Mouse (Mus musculus): ENCODE measurements around the gene St6galnac1. TPM values are rescaled to one million over a fixed set of nuclear protein-coding genes. Genes with fewer than 3 reads are reported as not detected.

The St6galnac1 gene
- polyA plus RNA-seq, 1 experiment from 2014 or later = 0.12 TPM

DNA sequence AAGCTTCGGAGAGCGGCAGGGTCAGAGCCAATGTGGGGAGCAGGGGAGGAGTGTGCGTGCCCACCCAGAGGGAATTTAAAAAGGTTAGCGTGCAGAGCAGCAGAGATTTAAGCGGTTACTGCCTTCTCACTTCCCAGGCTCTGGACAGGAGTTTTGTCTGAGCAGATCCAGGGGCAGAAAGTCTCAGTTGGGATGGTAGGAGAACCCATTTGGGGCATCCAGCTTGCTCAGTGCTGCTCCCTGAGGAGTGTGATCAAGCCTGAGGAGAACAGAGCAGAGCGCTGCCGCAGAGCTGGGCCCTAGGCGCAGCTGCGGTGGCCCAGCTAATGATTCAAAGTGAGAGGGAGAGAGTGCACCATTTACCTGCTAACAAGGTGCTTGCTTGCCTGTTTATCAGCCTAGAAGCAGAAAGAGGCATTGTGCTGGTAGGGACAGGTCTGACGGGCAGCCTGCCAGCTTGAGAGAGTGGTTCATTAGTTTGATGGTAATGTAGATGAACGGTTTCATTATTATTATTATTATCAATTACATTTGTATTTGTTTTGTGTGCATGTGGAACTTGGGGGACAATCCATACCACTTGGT is 33.6 kb upstream of the St6galnac1 start:
- Histone ChIP-seq H3K9ac (ENCODE audit: low read depth, low read length) (no peak overlapping the region), H3K27ac (ENCODE audit: low read depth, low read length) (no peak overlapping the region), H3K36me3 (ENCODE audit: control insufficient read depth, insufficient read depth) (peaks cover 18% of the 10 kb centered on the region), H3K9me3 (ENCODE audit: control insufficient read depth) (no peaks in the 10 kb centered on the region), H3K4me2 (replicated peaks; ENCODE audit: low read depth) (no peak overlapping the region), H3K4me1 (replicated peaks; ENCODE audit: control insufficient read depth, insufficient read depth, low read length) (0 out of 2 replicates have a peak, but pooled peaks cover under 1% of the 10 kb centered on the region), H3K4me3 (ENCODE audit: low read depth, low read length) (no peak overlapping the region), H3K27me3 (replicated peaks; ENCODE audit: control insufficient read depth, insufficient read depth, low read length) (no peaks in the 10 kb centered on the region)
- WGBS = 91% methylated on average over 11 of the region's 11 CpGs
- no peak for ATAC-seq
- TF ChIP-seq CTCF (IDR thresholded peaks at IDR 0.05; ENCODE audit: low read depth) = no peak

DNA sequence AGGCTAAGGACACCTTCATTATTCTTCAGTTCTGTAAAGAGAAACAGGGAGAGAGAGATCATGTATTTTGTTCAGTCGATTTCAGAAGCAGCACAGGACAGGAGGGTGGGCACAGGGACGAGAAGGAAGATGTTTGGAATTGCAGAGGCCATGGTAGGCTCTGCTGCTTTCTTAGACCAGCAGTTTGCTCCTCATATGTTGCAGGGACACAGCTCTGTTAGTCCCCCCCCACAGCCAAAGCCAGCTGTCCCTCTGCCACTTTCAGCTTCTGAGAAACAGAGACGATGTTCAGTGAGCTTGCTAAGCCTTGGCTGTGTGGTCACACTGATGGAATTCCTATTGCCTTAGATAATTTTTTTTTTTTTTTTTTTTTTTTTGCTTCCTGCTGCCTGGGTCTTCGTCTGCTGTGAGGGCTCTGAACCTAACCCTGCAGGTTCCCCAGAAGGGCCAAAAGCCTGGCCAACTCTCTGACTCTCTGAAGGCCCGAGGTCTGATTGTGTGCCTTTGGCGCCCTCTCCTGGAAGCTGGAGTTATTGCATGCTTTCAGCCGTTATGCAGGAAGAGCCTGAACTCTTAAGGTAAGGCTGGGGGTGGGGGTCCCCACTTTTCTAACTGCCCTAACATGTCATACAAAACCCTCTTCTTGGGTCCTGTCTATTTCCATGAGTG is 32.8 kb upstream of the St6galnac1 start:
- Histone ChIP-seq H3K4me3 (ENCODE audit: low read depth, low read length) (no peak overlapping the region), H3K4me2 (replicated peaks; ENCODE audit: low read depth) (no peak overlapping the region), H3K27ac (ENCODE audit: low read depth, low read length) (no peak overlapping the region), H3K9me3 (ENCODE audit: control insufficient read depth) (no peaks in the 10 kb centered on the region), H3K9ac (ENCODE audit: low read depth, low read length) (no peak overlapping the region), H3K36me3 (ENCODE audit: control insufficient read depth, insufficient read depth) (peaks cover 18% of the 10 kb centered on the region), H3K27me3 (replicated peaks; ENCODE audit: control insufficient read depth, insufficient read depth, low read length) (no peaks in the 10 kb centered on the region), H3K4me1 (replicated peaks; ENCODE audit: control insufficient read depth, insufficient read depth, low read length) (no peaks in the 10 kb centered on the region)
- 17% methylated on average over 7 of the region's 7 CpGs for WGBS
- ATAC-seq = peak; percentile 63
- peak; percentile 93 for TF ChIP-seq CTCF (IDR thresholded peaks at IDR 0.05; ENCODE audit: low read depth)

DNA sequence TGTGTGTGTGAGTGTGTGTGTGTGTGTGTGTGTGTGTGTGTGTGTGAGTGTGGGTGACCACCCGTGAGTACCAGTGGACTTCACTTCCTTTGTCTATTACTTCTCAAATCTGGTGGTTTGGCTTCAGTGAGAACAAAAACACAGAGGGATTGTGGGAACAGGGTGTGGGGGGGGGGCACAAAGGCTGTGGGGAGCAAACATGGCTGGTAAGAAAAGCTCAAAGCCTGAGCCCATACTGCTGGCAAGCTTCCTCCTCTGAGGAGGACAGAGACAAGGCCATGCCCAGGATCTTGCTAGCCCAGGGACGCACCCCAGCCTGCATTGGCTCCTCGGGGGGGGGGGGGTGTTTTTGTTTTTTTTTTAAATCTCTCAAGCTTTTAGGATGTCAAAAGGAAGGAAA is 32.2 kb upstream of the St6galnac1 start:
- Histone ChIP-seq H3K27ac (ENCODE audit: low read depth, low read length) (no peak overlapping the region), H3K9ac (ENCODE audit: low read depth, low read length) (no peak overlapping the region), H3K27me3 (replicated peaks; ENCODE audit: control insufficient read depth, insufficient read depth, low read length) (no peaks in the 10 kb centered on the region), H3K9me3 (ENCODE audit: control insufficient read depth) (no peaks in the 10 kb centered on the region), H3K4me2 (replicated peaks; ENCODE audit: low read depth) (no peak overlapping the region), H3K36me3 (ENCODE audit: control insufficient read depth, insufficient read depth) (peaks cover 18% of the 10 kb centered on the region), H3K4me1 (replicated peaks; ENCODE audit: control insufficient read depth, insufficient read depth, low read length) (no peaks in the 10 kb centered on the region), H3K4me3 (ENCODE audit: low read depth, low read length) (no peak overlapping the region)
- ATAC-seq = no peak
- no peak for TF ChIP-seq CTCF (IDR thresholded peaks at IDR 0.05; ENCODE audit: low read depth)
- WGBS = 68% methylated on average over 3 of the region's 3 CpGs

DNA sequence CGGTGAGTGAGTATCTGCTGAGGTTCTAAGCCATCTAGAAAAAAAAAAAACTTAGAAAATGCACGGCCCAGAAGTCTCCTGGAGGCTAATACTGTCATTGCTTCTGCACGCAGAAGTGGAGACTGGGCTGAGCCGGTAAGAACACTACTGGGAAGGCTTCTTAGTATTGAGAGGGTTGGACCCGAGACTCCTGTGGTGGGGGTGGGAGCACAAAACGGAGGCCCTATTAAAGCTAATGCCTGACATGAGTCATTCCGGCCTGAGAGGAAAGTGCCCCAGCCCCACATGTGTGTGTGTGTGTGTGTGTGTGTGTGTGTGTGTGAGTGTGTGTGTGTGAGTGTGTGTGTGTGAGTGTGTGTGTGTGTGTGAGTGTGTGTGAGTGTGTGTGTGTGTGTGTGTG is 31.8 kb upstream of the St6galnac1 start:
- no peaks in the 10 kb centered on the region for H3K9me3 ChIP-seq (ENCODE audit: control insufficient read depth)
- peaks cover 18% of the 10 kb centered on the region for H3K36me3 ChIP-seq (ENCODE audit: control insufficient read depth, insufficient read depth)
- WGBS = 62% methylated on average over 7 of the region's 7 CpGs
- no peak for TF ChIP-seq CTCF (IDR thresholded peaks at IDR 0.05; ENCODE audit: low read depth)
- H3K4me2 ChIP-seq (replicated peaks; ENCODE audit: low read depth) = no peak overlapping the region
- no peak overlapping the region for H3K4me3 ChIP-seq (ENCODE audit: low read depth, low read length)
- H3K4me1 ChIP-seq (replicated peaks; ENCODE audit: control insufficient read depth, insufficient read depth, low read length) = no peaks in the 10 kb centered on the region
- no peak overlapping the region for H3K9ac ChIP-seq (ENCODE audit: low read depth, low read length)
- H3K27me3 ChIP-seq (replicated peaks; ENCODE audit: control insufficient read depth, insufficient read depth, low read length) = no peaks in the 10 kb centered on the region
- no peak overlapping the region for H3K27ac ChIP-seq (ENCODE audit: low read depth, low read length)
- ATAC-seq = no peak

DNA sequence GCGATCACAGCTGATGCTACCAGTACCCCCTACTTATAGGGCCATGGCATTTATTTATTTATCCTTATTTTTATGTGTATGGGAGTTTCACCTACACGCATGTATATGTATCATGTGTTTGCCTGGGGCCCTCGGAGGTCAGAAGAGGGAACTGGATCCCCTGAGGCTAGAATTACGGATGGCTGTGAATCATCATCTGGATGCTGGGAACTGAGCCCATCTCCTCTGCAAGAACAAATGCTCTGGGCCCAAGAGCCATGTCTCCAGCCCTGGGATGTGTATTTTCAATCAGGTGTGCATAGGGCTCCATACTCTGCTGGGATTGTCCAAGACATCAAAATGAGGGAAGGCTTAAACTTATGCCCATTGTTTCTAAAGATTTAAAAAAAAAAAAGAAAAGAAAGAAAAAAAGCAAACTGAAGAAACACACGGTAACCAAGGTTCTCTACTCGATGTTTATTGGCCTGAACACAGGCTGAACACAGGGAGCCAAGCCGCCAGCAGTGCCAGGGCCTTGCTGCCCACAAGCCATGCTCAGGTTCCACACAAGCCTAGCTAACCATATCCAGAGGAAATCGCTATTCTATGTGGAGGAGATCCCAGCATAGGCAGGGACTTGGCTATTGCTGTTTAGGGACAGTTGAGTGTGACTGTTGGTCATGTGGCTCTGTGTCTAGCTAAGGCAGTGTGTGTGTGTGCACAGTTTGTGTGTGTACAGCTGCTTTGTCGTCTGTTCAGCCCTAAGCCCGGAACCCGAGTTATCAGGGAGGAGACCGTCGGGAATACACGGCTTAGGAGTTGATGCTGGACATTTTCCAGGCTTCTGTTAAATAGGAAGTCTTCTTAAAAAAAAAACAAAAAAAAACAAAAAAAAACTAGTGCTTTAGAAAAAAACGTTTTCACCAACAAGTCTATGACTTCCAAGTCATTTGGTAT is 31.1 kb upstream of the St6galnac1 start:
- H3K4me2 ChIP-seq (replicated peaks; ENCODE audit: low read depth) = no peak overlapping the region
- no peaks in the 10 kb centered on the region for H3K9me3 ChIP-seq (ENCODE audit: control insufficient read depth)
- WGBS = 74% methylated on average over 15 of the region's 15 CpGs

DNA sequence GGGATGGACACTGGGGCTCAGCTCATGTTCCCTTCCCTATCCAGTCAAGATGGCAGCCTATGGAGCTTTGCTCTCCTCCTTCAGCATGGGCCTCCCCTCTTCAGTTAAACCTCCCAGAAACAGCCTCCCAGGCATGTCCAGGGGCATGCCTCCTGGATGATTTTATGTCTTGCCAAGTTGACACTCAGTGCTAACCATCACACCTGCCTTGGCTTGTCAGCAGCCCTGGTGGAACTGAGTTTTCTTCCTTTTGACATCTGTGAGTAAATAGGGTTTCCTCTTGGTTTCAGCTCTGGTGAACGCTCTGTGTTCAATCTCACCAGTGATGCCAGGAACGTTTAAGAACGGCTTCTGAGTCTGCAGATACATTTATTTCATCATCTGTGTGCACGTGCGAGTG is 27.4 kb upstream of the St6galnac1 start:
- Histone ChIP-seq H3K36me3 (ENCODE audit: control insufficient read depth, insufficient read depth) (no peaks in the 10 kb centered on the region), H3K9me3 (ENCODE audit: control insufficient read depth) (no peaks in the 10 kb centered on the region), H3K4me2 (replicated peaks; ENCODE audit: low read depth) (no peak overlapping the region), H3K4me1 (replicated peaks; ENCODE audit: control insufficient read depth, insufficient read depth, low read length) (no peaks in the 10 kb centered on the region), H3K9ac (ENCODE audit: low read depth, low read length) (no peak overlapping the region), H3K4me3 (ENCODE audit: low read depth, low read length) (no peak overlapping the region), H3K27ac (ENCODE audit: low read depth, low read length) (no peak overlapping the region), H3K27me3 (replicated peaks; ENCODE audit: control insufficient read depth, insufficient read depth, low read length) (no peaks in the 10 kb centered on the region)
- ATAC-seq = no peak
- TF ChIP-seq CTCF (IDR thresholded peaks at IDR 0.05; ENCODE audit: low read depth) = no peak
- 68% methylated on average over 5 of the region's 5 CpGs for WGBS

More for the DNA sequence above, 31.1 kb upstream of the St6galnac1 start:
- H3K36me3 ChIP-seq (ENCODE audit: control insufficient read depth, insufficient read depth) = peaks cover 18% of the 10 kb centered on the region
- no peak overlapping the region for H3K9ac ChIP-seq (ENCODE audit: low read depth, low read length)
- no peak overlapping the region for H3K27ac ChIP-seq (ENCODE audit: low read depth, low read length)
- no peaks in the 10 kb centered on the region for H3K4me1 ChIP-seq (replicated peaks; ENCODE audit: control insufficient read depth, insufficient read depth, low read length)
- TF ChIP-seq CTCF (IDR thresholded peaks at IDR 0.05; ENCODE audit: low read depth) = no peak
- no peak for ATAC-seq
- H3K4me3 ChIP-seq (ENCODE audit: low read depth, low read length) = no peak overlapping the region
- no peaks in the 10 kb centered on the region for H3K27me3 ChIP-seq (replicated peaks; ENCODE audit: control insufficient read depth, insufficient read depth, low read length)
